Mouse (Mus musculus) small intestine, adult 2 months (tissue): ENCODE data around the gene Large1. TPM values are rescaled to one million over a fixed set of nuclear protein-coding genes. Genes with fewer than 3 reads are reported as not detected.

Source experiments
- H3K27ac ChIP-seq: fragments of 200-500 bp; 2 replicates; pipeline ENCODE4 v1.5.1; 2012; ENCODE audit warnings: low read depth, low read length, control low read depth, inconsistent platforms; ENCODE audit not compliant: insufficient read depth
- H3K27me3 ChIP-seq: fragments of 200-500 bp; 2 replicates; pipeline ENCODE4 v1.6.1; 2012; ENCODE audit warnings: mild to moderate bottlenecking, moderate library complexity, low read length, inconsistent platforms; ENCODE audit not compliant: control insufficient read depth, insufficient read depth
- H3K36me3 ChIP-seq: fragments of 200-500 bp; 2 replicates; pipeline ENCODE4 v1.6.1; 2012; ENCODE audit warnings: mild to moderate bottlenecking, low read length, control low read depth, inconsistent platforms; ENCODE audit not compliant: control insufficient read depth, insufficient read depth
- H3K4me1 ChIP-seq: fragments of 200-500 bp; 2 replicates; pipeline ENCODE4 v1.6.1; 2012; ENCODE audit warnings: low read length, inconsistent platforms, mixed read lengths; ENCODE audit not compliant: control insufficient read depth, insufficient read depth, insufficient read length
- H3K4me3 ChIP-seq: fragments of 200-500 bp; 2 replicates; pipeline ENCODE4 v1.5.1; 2012; ENCODE audit warnings: low read depth, mild to moderate bottlenecking, control low read depth, inconsistent platforms, low read length, moderate library complexity
- CTCF ChIP-seq: fragments of 200-500 bp; IDR thresholded peaks from 2 replicates; pipeline ENCODE4 v1.5.1; 2012; ENCODE audit warnings: low read depth, mild to moderate bottlenecking, control low read depth, inconsistent platforms, low read length, moderate library complexity, mixed read lengths; ENCODE audit not compliant: insufficient replicate concordance, insufficient read length; ENCODE audit errors: extremely low read depth
- POLR2A ChIP-seq: fragments of 200-500 bp; IDR thresholded peaks from 2 replicates; pipeline ENCODE4 v1.6.1; 2012; ENCODE audit warnings: low read depth, mild to moderate bottlenecking, control low read depth, inconsistent platforms, low read length, moderate library complexity
- WGBS: fragments of 180-500 bp; shearing (Covaris S2); methylation state at CpG from one replicate; pipeline ENCODE4 v1.1.7; 2018; 5-methylcytosine and 5-hydroxymethylcytosine counted together
- polyA plus RNA-seq: library from polyadenylated mRNA; depleted of rRNA; stranded (reverse); fragments of >200 nt; gene quantifications from 2 replicates; pipeline ENCODE4 v1.2.3, GENCODE M21; 2012

Gene Large1
- polyA plus RNA-seq, 1 experiment, result 4.5 TPM

- Histone ChIP-seq H3K27ac (no peak overlapping the region), H3K27me3 (no peaks in the 10 kb centered on the region), H3K4me3 (no peak overlapping the region), H3K4me1 (peaks cover 4% of the 10 kb centered on the region; the same call in 1 of the 2 replicates), H3K36me3 (no peaks in the 10 kb centered on the region)
- 74% methylated on average over 2 of the region's 2 CpGs for WGBS
- TF ChIP-seq POLR2A (no peak), CTCF (no peak)
Observed at GRCm38 (mm10) chr8:73313911-73314310, 39.4 kb downstream of the Large1 start.

GRCm38 (mm10) chr8:73312714-73313607, 40.4 kb downstream of the Large1 start:
- WGBS, result 67% methylated on average over 8 of the region's 8 CpGs
- no peaks in the 10 kb centered on the region for H3K27me3 ChIP-seq
- no peak for TF ChIP-seq POLR2A
- no peak for TF ChIP-seq CTCF
- H3K4me1 ChIP-seq, result peaks cover 4% of the 10 kb centered on the region; the same call in 1 of the 2 replicates
- H3K36me3 ChIP-seq, result no peaks in the 10 kb centered on the region
- H3K4me3 ChIP-seq, result no peak overlapping the region
- no peak overlapping the region for H3K27ac ChIP-seq

GRCm38 (mm10) chr8:73310471-73310870, 42.9 kb downstream of the Large1 start:
- TF ChIP-seq POLR2A, result no peak
- no peak for TF ChIP-seq CTCF
- Histone ChIP-seq H3K27me3 (no peaks in the 10 kb centered on the region), H3K27ac (no peak overlapping the region), H3K4me1 (peaks cover 4% of the 10 kb centered on the region; the same call in 1 of the 2 replicates), H3K4me3 (no peak overlapping the region), H3K36me3 (no peaks in the 10 kb centered on the region)
- 81% methylated on average over 1 of the region's 1 CpGs for WGBS

- H3K4me3 ChIP-seq, result no peak overlapping the region
- H3K27me3 ChIP-seq, result no peaks in the 10 kb centered on the region
- H3K4me1 ChIP-seq, result peaks cover 4% of the 10 kb centered on the region; the same call in 1 of the 2 replicates
- H3K27ac ChIP-seq, result no peak overlapping the region
- no peaks in the 10 kb centered on the region for H3K36me3 ChIP-seq
- TF ChIP-seq CTCF (no peak), POLR2A (no peak)
Observed at GRCm38 (mm10) chr8:73310036-73310435, 43.3 kb downstream of the Large1 start.

- no peaks in the 10 kb centered on the region for H3K4me1 ChIP-seq
- no peak overlapping the region for H3K27ac ChIP-seq
- H3K36me3 ChIP-seq, result no peaks in the 10 kb centered on the region
- H3K27me3 ChIP-seq, result no peaks in the 10 kb centered on the region
- TF ChIP-seq POLR2A (no peak), CTCF (no peak)
- no peak overlapping the region for H3K4me3 ChIP-seq
- WGBS, result 77% methylated on average over 4 of the region's 4 CpGs
Observed at GRCm38 (mm10) chr8:73303907-73304306, 49.4 kb downstream of the Large1 start.

- Histone ChIP-seq H3K27ac (no peak overlapping the region), H3K4me1 (no peaks in the 10 kb centered on the region), H3K4me3 (no peak overlapping the region), H3K36me3 (no peaks in the 10 kb centered on the region), H3K27me3 (no peaks in the 10 kb centered on the region)
- 80% methylated on average over 3 of the region's 3 CpGs for WGBS
- TF ChIP-seq POLR2A (no peak), CTCF (no peak)
Observed at GRCm38 (mm10) chr8:73302947-73303346, 50.4 kb downstream of the Large1 start.

GRCm38 (mm10) chr8:73295531-73295930, 57.8 kb downstream of the Large1 start:
- H3K36me3 ChIP-seq, result no peaks in the 10 kb centered on the region
- no peaks in the 10 kb centered on the region for H3K27me3 ChIP-seq
- no peak overlapping the region for H3K4me3 ChIP-seq
- H3K4me1 ChIP-seq, result no peaks in the 10 kb centered on the region
- no peak overlapping the region for H3K27ac ChIP-seq
- TF ChIP-seq CTCF (no peak), POLR2A (no peak)
